Mouse (Mus musculus) testis, adult 2 months (tissue): ENCODE data around the gene Kidins220.

Experiments used
- CTCF ChIP-seq: fragments of 200-500 bp; IDR thresholded peaks from 2 replicates; pipeline ENCODE4 v1.5.1; 2012; ENCODE audit warnings: low read depth, mild to moderate bottlenecking, inconsistent platforms, low read length, moderate library complexity; ENCODE audit not compliant: control insufficient read depth, insufficient read depth, insufficient replicate concordance
- POLR2A ChIP-seq: fragments of 200-500 bp; IDR thresholded peaks from 2 replicates; pipeline ENCODE4 v1.6.1; 2012; ENCODE audit warnings: low read depth, mild to moderate bottlenecking, inconsistent platforms, low read length, moderate library complexity; ENCODE audit not compliant: control insufficient read depth

DNA sequence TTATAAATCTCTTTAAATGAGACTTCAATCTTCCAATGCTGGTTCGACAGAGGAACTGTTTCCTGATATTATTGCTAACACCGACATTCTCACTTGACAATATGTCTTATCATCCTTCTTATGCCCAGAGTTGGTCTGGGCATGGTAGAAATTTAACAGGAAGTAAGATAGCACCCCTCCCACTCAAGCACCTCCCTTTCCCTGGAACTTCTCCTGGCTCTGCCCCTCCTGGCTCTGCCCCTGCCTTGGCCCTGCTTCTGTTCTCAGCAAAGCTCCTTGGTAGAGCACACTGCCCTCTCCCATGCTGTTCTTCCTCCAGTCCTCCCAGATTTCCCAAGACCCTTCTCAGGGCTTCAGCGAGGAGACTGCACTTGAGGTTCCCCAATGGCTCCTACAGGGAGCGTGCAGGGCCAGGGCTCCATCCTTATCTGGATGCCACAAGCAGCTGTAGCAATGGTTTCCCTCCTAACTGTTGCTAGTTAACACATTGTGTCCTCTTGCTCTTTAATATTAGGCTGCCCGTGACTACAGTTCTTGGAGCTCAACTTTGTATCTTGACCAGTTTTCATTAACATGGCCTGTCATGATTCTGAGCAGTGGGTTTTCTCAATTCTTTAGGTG is 39.7 kb downstream of the Kidins220 start:
- TF ChIP-seq CTCF (no peak), POLR2A (no peak)
